Mouse (Mus musculus) testis, adult 2 months (tissue): Measurements from ENCODE around the gene Faap20.

ENCODE experiments used
- CTCF ChIP-seq: fragments of 200-500 bp; IDR thresholded peaks from 2 replicates; pipeline ENCODE4 v1.5.1; 2012; ENCODE audit warnings: low read depth, mild to moderate bottlenecking, inconsistent platforms, low read length, moderate library complexity; ENCODE audit not compliant: control insufficient read depth, insufficient read depth, insufficient replicate concordance
- POLR2A ChIP-seq: fragments of 200-500 bp; IDR thresholded peaks from 2 replicates; pipeline ENCODE4 v1.6.1; 2012; ENCODE audit warnings: low read depth, mild to moderate bottlenecking, inconsistent platforms, low read length, moderate library complexity; ENCODE audit not compliant: control insufficient read depth

GRCm38 (mm10) chr4:155284521-155285379 is 35.1 kb downstream of the Faap20 start:
- TF ChIP-seq CTCF = no peak
- TF ChIP-seq POLR2A = no peak
